Mouse (Mus musculus) midbrain, embryonic 10.5 days (tissue): ENCODE measurements around the gene Clnk. TPM values are rescaled to one million over a fixed set of nuclear protein-coding genes. Genes with fewer than 3 reads are reported as not detected.

Experiments
- DNase-seq: peaks from one replicate; pipeline ENCODE4 v3.0.0-alpha.2; 2017; ENCODE audit warnings: low spot score
- H3K27ac ChIP-seq: fragments of 300-500 bp; sonication (generic); replicated peaks from 2 replicates; pipeline ENCODE4 v1.5.1; 2016; ENCODE audit warnings: mild to moderate bottlenecking
- H3K27me3 ChIP-seq: fragments of 300-500 bp; sonication (generic); 2 replicates; pipeline ENCODE4 v1.6.1; 2016; ENCODE audit warnings: low read depth, mild to moderate bottlenecking; ENCODE audit not compliant: poor library complexity, severe bottlenecking
- H3K36me3 ChIP-seq: fragments of 300-500 bp; sonication (generic); 2 replicates; pipeline ENCODE4 v1.6.1; 2016; ENCODE audit warnings: mild to moderate bottlenecking, moderate library complexity
- H3K4me1 ChIP-seq: fragments of 300-500 bp; sonication (generic); 2 replicates; pipeline ENCODE4 v1.6.1; 2016
- H3K4me3 ChIP-seq: fragments of 300-500 bp; sonication (generic); 2 replicates; pipeline ENCODE4 v1.5.1; 2016; ENCODE audit warnings: mild to moderate bottlenecking, moderate library complexity
- H3K9me3 ChIP-seq: fragments of 300-500 bp; sonication (generic); replicated peaks from 2 replicates; pipeline ENCODE4 v1.6.1; 2016; ENCODE audit warnings: mild to moderate bottlenecking
- WGBS: fragments of 180-500 bp; shearing (Covaris S2); methylation state at CpG from one replicate; pipeline ENCODE4 v1.1.7; 2016; 5-methylcytosine and 5-hydroxymethylcytosine counted together
- polyA plus RNA-seq: library from polyadenylated mRNA; unstranded; fragments of >200 nt; fragmentation: Nextera tagmentation; extraction: Ambion mirVana; gene quantifications from 2 replicates; pipeline ENCODE4 v1.2.1, GENCODE M21; 2016

The Clnk gene
- polyA plus RNA-seq, 1 experiment from 2014 or later = 0.06 TPM

- Histone ChIP-seq H3K27me3 (no peaks in the 10 kb centered on the region), H3K4me1 (peaks cover 20% of the 10 kb centered on the region), H3K4me3 (no peak overlapping the region), H3K36me3 (no peaks in the 10 kb centered on the region), H3K9me3 (no peaks in the 10 kb centered on the region), H3K27ac (no peak overlapping the region)
- no peak for DNase-seq
- 85% methylated on average over 8 of the region's 8 CpGs for WGBS
Measured at GRCm38 (mm10) chr5:38785686-38786085, 90.9 kb downstream of the Clnk start.

DNA sequence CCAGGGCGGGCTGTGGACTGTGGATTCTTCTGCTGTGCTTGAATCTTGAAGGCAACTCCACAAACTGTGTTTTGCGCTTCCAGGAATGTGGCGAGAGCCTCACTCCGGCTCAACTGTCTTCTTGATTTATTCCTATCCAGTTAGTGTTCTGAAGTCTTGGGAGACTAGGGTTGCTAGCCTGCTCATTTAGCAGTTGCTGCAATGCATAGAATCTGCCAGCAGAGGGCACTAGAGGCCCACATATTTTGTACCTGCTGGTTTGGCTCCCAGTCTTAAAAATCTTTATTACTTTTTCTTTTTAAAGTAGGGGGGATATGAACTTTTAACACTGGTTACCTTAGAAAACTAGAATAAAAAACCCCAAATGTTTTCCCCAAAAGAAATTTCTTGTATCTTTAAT is 94.8 kb downstream of the Clnk start:
- no peaks in the 10 kb centered on the region for H3K27me3 ChIP-seq
- H3K9me3 ChIP-seq = no peaks in the 10 kb centered on the region
- WGBS = 44% methylated on average over 4 of the region's 4 CpGs
- no peak overlapping the region for H3K27ac ChIP-seq
- no peaks in the 10 kb centered on the region for H3K36me3 ChIP-seq
- peaks cover 12% of the 10 kb centered on the region for H3K4me1 ChIP-seq
- H3K4me3 ChIP-seq = no peak overlapping the region
- peak; percentile 72 for DNase-seq

GRCm38 (mm10) chr5:38780631-38781030 is 96.0 kb downstream of the Clnk start:
- Histone ChIP-seq H3K9me3 (no peaks in the 10 kb centered on the region), H3K4me1 (peaks cover 4% of the 10 kb centered on the region; the same call in 1 of the 2 replicates), H3K27me3 (no peaks in the 10 kb centered on the region), H3K27ac (no peak overlapping the region), H3K4me3 (no peak overlapping the region), H3K36me3 (no peaks in the 10 kb centered on the region)
- WGBS = 67% methylated on average over 8 of the region's 8 CpGs
- DNase-seq = no peak

GRCm38 (mm10) chr5:38780045-38780444 is 96.6 kb downstream of the Clnk start:
- Histone ChIP-seq H3K9me3 (no peaks in the 10 kb centered on the region), H3K27ac (no peak overlapping the region), H3K4me3 (no peak overlapping the region), H3K4me1 (peaks cover 4% of the 10 kb centered on the region; the same call in 1 of the 2 replicates), H3K36me3 (no peaks in the 10 kb centered on the region), H3K27me3 (no peaks in the 10 kb centered on the region)
- no peak for DNase-seq
- 89% methylated on average over 3 of the region's 3 CpGs for WGBS

- H3K4me1 ChIP-seq = no peaks in the 10 kb centered on the region
- H3K27ac ChIP-seq = no peak overlapping the region
- no peaks in the 10 kb centered on the region for H3K36me3 ChIP-seq
- WGBS = 65% methylated on average over 10 of the region's 10 CpGs
- no peaks in the 10 kb centered on the region for H3K27me3 ChIP-seq
- no peaks in the 10 kb centered on the region for H3K9me3 ChIP-seq
- H3K4me3 ChIP-seq = no peak overlapping the region
- DNase-seq = no peak
Measured at GRCm38 (mm10) chr5:38775500-38775899, 101.1 kb downstream of the Clnk start.

- Histone ChIP-seq H3K4me3 (no peak overlapping the region), H3K27me3 (no peaks in the 10 kb centered on the region), H3K9me3 (no peaks in the 10 kb centered on the region), H3K36me3 (no peaks in the 10 kb centered on the region), H3K27ac (no peak overlapping the region), H3K4me1 (peaks cover 8% of the 10 kb centered on the region; the same call in 1 of the 2 replicates)
- WGBS = 11% methylated on average over 3 of the region's 3 CpGs
- DNase-seq = peak; percentile 64
Measured at GRCm38 (mm10) chr5:38754950-38755349, 121.7 kb downstream of the Clnk start.

DNA sequence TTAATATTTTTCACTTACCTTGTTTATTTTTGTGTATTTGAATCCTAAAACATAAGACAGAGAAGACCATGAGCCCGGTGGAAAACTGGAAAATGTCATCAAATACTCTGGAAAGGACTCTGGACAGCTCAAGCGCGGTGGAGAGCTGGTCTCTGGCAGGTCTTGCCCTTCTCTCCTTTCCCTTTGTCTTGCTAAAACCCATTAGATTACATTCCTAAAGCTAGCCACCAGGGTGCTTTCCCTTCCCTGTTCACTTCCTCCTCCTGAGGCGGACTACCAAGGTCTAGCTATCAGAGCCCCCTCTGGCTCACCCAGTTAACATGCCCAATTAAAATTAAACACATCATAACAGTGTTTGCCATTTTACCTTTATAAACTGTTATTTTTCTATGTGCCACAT is 123.9 kb downstream of the Clnk start:
- 10% methylated on average over 4 of the region's 4 CpGs for WGBS
- no peak for DNase-seq
- H3K9me3 ChIP-seq = no peaks in the 10 kb centered on the region
- no peak overlapping the region for H3K27ac ChIP-seq
- no peaks in the 10 kb centered on the region for H3K27me3 ChIP-seq
- no peaks in the 10 kb centered on the region for H3K36me3 ChIP-seq
- H3K4me3 ChIP-seq = no peak overlapping the region
- peaks cover 8% of the 10 kb centered on the region; the same call in 1 of the 2 replicates for H3K4me1 ChIP-seq

GRCm38 (mm10) chr5:38708940-38709581 is 167.6 kb downstream of the Clnk start:
- no peak overlapping the region for H3K4me3 ChIP-seq
- H3K27me3 ChIP-seq = no peaks in the 10 kb centered on the region
- 70% methylated on average over 11 of the region's 11 CpGs for WGBS
- H3K9me3 ChIP-seq = no peaks in the 10 kb centered on the region
- no peaks in the 10 kb centered on the region for H3K4me1 ChIP-seq
- DNase-seq = no peak
- H3K36me3 ChIP-seq = no peaks in the 10 kb centered on the region
- no peak overlapping the region for H3K27ac ChIP-seq

DNA sequence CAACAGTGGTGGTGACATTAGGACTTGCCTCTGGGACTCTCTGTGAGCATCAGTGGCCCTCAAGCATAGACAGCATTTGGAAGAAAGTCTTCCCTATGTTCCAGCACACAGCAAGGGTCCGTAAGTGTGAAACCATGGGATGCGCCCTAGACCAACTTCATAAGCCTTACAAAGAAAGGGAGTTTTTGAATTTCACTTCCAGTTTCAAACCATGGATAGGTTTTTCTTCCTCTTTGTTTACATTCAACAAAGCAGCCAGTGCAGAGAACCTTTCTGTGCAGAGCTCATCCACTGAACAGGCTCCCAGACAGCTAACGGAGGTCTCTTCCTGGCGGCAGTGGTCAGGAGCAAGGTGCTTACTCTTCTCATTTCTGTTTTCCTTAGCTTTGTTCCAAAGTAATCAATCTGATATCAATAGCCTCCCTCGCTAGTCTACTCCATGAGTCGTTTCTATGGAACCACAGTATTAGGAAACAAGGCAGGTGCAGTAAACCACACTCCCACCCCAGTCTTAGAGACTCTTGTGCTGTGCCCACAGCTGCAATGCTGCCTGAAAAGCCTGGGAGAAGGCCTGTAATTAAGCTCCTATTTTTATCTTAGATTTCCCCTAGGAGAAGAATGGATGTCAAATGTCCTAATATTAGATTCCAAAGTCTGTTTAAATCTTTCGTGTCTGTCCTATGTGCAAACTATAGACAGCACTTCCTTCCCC is 169.1 kb downstream of the Clnk start:
- H3K36me3 ChIP-seq = no peaks in the 10 kb centered on the region
- WGBS = 90% methylated on average over 7 of the region's 7 CpGs
- no peak overlapping the region for H3K4me3 ChIP-seq
- no peak for DNase-seq
- no peaks in the 10 kb centered on the region for H3K4me1 ChIP-seq
- no peaks in the 10 kb centered on the region for H3K27me3 ChIP-seq
- H3K9me3 ChIP-seq = no peaks in the 10 kb centered on the region
- H3K27ac ChIP-seq = no peak overlapping the region

DNA sequence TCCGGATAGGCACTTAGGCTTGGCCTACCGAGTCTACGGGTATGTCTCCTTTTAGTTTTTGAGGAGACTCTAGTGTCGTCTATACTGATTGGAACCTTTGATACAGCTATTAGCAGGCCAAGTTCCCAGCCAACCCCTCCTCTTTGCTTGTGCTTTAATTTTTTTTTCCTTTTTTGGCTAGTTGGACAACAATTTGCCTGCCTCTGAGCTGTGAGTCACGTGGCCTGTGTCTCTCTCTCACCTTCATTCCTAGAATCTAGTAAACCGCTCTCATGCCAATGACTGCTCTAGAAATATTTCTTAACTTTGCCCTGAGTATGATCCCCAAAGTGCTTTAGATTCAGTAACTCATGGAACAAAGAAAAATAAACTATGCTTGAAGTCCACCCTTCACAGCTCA is 173.7 kb downstream of the Clnk start:
- Histone ChIP-seq H3K4me3 (no peak overlapping the region), H3K27me3 (no peaks in the 10 kb centered on the region), H3K9me3 (no peaks in the 10 kb centered on the region), H3K36me3 (no peaks in the 10 kb centered on the region), H3K27ac (no peak overlapping the region), H3K4me1 (0 out of 2 replicates have a peak, but pooled peaks cover 2% of the 10 kb centered on the region)
- no peak for DNase-seq
- 92% methylated on average over 6 of the region's 6 CpGs for WGBS

DNA sequence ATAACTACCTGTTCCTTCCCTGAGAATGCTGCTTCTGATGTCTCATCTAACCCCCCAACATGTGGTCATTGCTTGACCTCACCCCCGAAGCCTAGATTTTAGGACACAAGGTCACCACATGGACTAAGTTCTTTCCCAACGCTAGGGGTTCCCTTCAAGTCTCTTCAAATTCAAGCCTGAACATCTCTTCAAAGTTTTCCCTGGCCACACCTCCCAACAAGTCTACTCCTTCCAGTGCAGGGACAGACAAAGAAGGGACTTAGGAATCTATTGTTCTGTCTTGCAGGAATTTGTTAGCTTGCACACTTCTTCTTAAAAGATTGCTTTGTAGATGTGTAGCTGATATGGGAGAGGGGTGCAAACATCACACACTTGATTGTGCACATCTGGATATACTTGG is 174.5 kb downstream of the Clnk start:
- no peaks in the 10 kb centered on the region for H3K9me3 ChIP-seq
- no peak for DNase-seq
- no peaks in the 10 kb centered on the region for H3K36me3 ChIP-seq
- WGBS = 78% methylated on average over 2 of the region's 2 CpGs
- no peak overlapping the region for H3K4me3 ChIP-seq
- H3K4me1 ChIP-seq = 0 out of 2 replicates have a peak, but pooled peaks cover 2% of the 10 kb centered on the region
- no peaks in the 10 kb centered on the region for H3K27me3 ChIP-seq
- H3K27ac ChIP-seq = no peak overlapping the region

GRCm38 (mm10) chr5:38698466-38698865 is 178.1 kb downstream of the Clnk start:
- DNase-seq = no peak
- Histone ChIP-seq H3K9me3 (no peaks in the 10 kb centered on the region), H3K36me3 (no peaks in the 10 kb centered on the region), H3K4me3 (no peak overlapping the region), H3K4me1 (0 out of 2 replicates have a peak, but pooled peaks cover 2% of the 10 kb centered on the region), H3K27ac (no peak overlapping the region), H3K27me3 (no peaks in the 10 kb centered on the region)
- WGBS = 79% methylated on average over 5 of the region's 5 CpGs

DNA sequence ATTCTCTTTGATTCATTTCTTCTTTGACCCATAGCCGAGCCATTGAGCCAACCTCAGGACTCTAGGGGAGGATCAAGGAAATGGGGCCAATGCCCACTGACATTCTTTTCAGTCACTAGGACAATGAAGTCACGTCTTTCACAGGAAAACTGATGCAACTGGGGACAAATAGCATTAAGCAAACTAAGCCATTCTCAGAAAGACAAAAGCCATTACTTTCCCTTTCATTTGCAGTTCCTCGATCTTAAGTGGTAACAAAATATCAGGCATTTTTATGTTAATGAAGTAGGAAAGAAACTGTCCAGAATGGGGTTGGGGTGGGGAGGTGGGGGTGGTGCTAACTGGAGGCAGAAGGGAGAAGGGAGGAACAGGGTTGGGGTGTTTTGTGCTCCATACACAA is 178.6 kb downstream of the Clnk start:
- 29% methylated on average over 3 of the region's 3 CpGs for WGBS

More for the DNA sequence above, 178.6 kb downstream of the Clnk start:
- Histone ChIP-seq H3K4me3 (no peak overlapping the region), H3K4me1 (0 out of 2 replicates have a peak, but pooled peaks cover 2% of the 10 kb centered on the region), H3K36me3 (no peaks in the 10 kb centered on the region), H3K9me3 (no peaks in the 10 kb centered on the region), H3K27ac (no peak overlapping the region), H3K27me3 (no peaks in the 10 kb centered on the region)
- DNase-seq = no peak
